Mouse (Mus musculus) hindbrain, embryonic 11.5 days (tissue): ENCODE data around the gene Mcat. TPM values are rescaled to one million over a fixed set of nuclear protein-coding genes. Genes with fewer than 3 reads are reported as not detected.

Experiments
- ATAC-seq: fragments of 200-750 bp; cut with Nextera tagmentation; 2 replicates; pipeline ENCODE4 v1.8.0; 2017; ENCODE audit warnings: mild to moderate bottlenecking, moderate TSS enrichment, moderate library complexity; ENCODE audit not compliant: low FRiP score
- DNase-seq: peaks from one replicate; pipeline ENCODE4 v3.0.0-alpha.2; 2015; ENCODE audit warnings: low spot score
- H3K27ac ChIP-seq: fragments of 300-500 bp; sonication (generic); 2 replicates; pipeline ENCODE4 v1.5.1; 2014; ENCODE audit warnings: mild to moderate bottlenecking, low read depth, low read length
- H3K27me3 ChIP-seq: fragments of 300-500 bp; sonication (generic); 2 replicates; pipeline ENCODE4 v1.6.1; 2014; ENCODE audit warnings: mild to moderate bottlenecking, low read length, moderate library complexity, mixed read lengths; ENCODE audit not compliant: control insufficient read depth, insufficient read depth
- H3K36me3 ChIP-seq: fragments of 300-500 bp; sonication (generic); 2 replicates; pipeline ENCODE4 v1.6.1; 2014; ENCODE audit warnings: mild to moderate bottlenecking, low read length, moderate library complexity, mixed read lengths; ENCODE audit not compliant: control insufficient read depth, insufficient read depth
- H3K4me1 ChIP-seq: fragments of 300-500 bp; sonication (generic); replicated peaks from 2 replicates; pipeline ENCODE4 v1.6.1; 2014; ENCODE audit warnings: low read length, mixed read lengths; ENCODE audit not compliant: control insufficient read depth, insufficient read depth
- H3K4me2 ChIP-seq: fragments of 300-500 bp; sonication (generic); replicated peaks from 2 replicates; pipeline ENCODE4 v1.6.1; 2014; ENCODE audit warnings: mild to moderate bottlenecking, low read depth, low read length
- H3K4me3 ChIP-seq: fragments of 300-500 bp; sonication (generic); 2 replicates; pipeline ENCODE4 v1.5.1; 2014; ENCODE audit warnings: low read depth, low read length
- H3K9ac ChIP-seq: fragments of 300-500 bp; sonication (generic); 2 replicates; pipeline ENCODE4 v1.6.1; 2014; ENCODE audit warnings: low read depth, low read length
- H3K9me3 ChIP-seq: fragments of 300-500 bp; sonication (generic); 2 replicates; pipeline ENCODE4 v1.6.1; 2016; ENCODE audit warnings: low read length; ENCODE audit not compliant: control insufficient read depth
- WGBS: fragments of 180-500 bp; shearing (Covaris S2); extraction: QIAGEN DNeasy Blood & Tissue Kit; methylation state at CpG from one replicate; pipeline ENCODE4 v1.1.7; 2014; 5-methylcytosine and 5-hydroxymethylcytosine counted together
- polyA plus RNA-seq: library from polyadenylated mRNA; unstranded; fragments of >200 nt; fragmentation: Nextera tagmentation; extraction: Ambion mirVana; gene quantifications from 2 replicates; pipeline ENCODE4 v1.2.1, GENCODE M21; 2014

The Mcat gene
- polyA plus RNA-seq = 38.9 and 39.0 TPM in 2 replicates

GRCm38 (mm10) chr15:83563327-83563856 lies at the start of gene Mcat, which contains the start of gene Tspo:
Gene Mcat (minus strand): TSS chr15:83563787.
Gene Tspo (plus strand): TSS chr15:83563592.
- peak within 1 kb of the TSS; percentile 40 for H3K4me3 ChIP-seq
- no peak for ATAC-seq
- H3K9ac ChIP-seq = peak within 1 kb of the TSS; percentile 56
- H3K9me3 ChIP-seq = no peaks in the 10 kb centered on the region
- WGBS = 3% methylated on average over 26 of the region's 28 CpGs
- no peak within 1 kb of the TSS for H3K27ac ChIP-seq
- 0 out of 2 replicates have a peak, but pooled peaks cover 6% of the 10 kb centered on the region for H3K4me1 ChIP-seq
- peak within 1 kb of the TSS; percentile 85 for H3K4me2 ChIP-seq
- peak; percentile 58 for DNase-seq
- H3K27me3 ChIP-seq = peaks cover 9% of the 10 kb centered on the region
- no peaks in the 10 kb centered on the region for H3K36me3 ChIP-seq

- Histone ChIP-seq H3K4me3 (no peak overlapping the region), H3K4me1 (no peaks in the 10 kb centered on the region), H3K4me2 (no peak overlapping the region), H3K27me3 (no peaks in the 10 kb centered on the region), H3K9ac (no peak overlapping the region), H3K36me3 (peaks cover 5% of the 10 kb centered on the region; the same call in 1 of the 2 replicates), H3K27ac (no peak overlapping the region), H3K9me3 (no peaks in the 10 kb centered on the region)
- ATAC-seq (no peak), DNase-seq (peak; percentile 78)
- WGBS = 53% methylated on average over 15 of the region's 15 CpGs
Measured at GRCm38 (mm10) chr15:83607115-83607802, 43.7 kb upstream of the Mcat start.

GRCm38 (mm10) chr15:83606700-83607099 lies 43.1 kb upstream of the Mcat start:
- Histone ChIP-seq H3K36me3 (peaks cover 5% of the 10 kb centered on the region; the same call in 1 of the 2 replicates), H3K4me1 (no peaks in the 10 kb centered on the region), H3K4me3 (no peak overlapping the region), H3K27me3 (no peaks in the 10 kb centered on the region), H3K4me2 (no peak overlapping the region), H3K9ac (no peak overlapping the region), H3K9me3 (no peaks in the 10 kb centered on the region), H3K27ac (no peak overlapping the region)
- ATAC-seq (no peak), DNase-seq (no peak)
- WGBS = 94% methylated on average over 8 of the region's 8 CpGs

GRCm38 (mm10) chr15:83606216-83606615 lies 42.6 kb upstream of the Mcat start:
- no peak for DNase-seq

GRCm38 (mm10) chr15:83603426-83603825 lies 39.8 kb upstream of the Mcat start:
- no peak overlapping the region for H3K4me3 ChIP-seq
- no peaks in the 10 kb centered on the region for H3K27me3 ChIP-seq
- H3K9me3 ChIP-seq = no peaks in the 10 kb centered on the region
- no peaks in the 10 kb centered on the region for H3K4me1 ChIP-seq
- peaks cover 5% of the 10 kb centered on the region; the same call in 1 of the 2 replicates for H3K36me3 ChIP-seq
- no peak overlapping the region for H3K9ac ChIP-seq
- 92% methylated on average over 7 of the region's 7 CpGs for WGBS
- H3K27ac ChIP-seq = no peak overlapping the region
- H3K4me2 ChIP-seq = no peak overlapping the region
- ATAC-seq (no peak), DNase-seq (peak; percentile 7)

More at GRCm38 (mm10) chr15:83606216-83606615, 42.6 kb upstream of the Mcat start:
- H3K27ac ChIP-seq = no peak overlapping the region
- ATAC-seq = no peak
- H3K4me2 ChIP-seq = no peak overlapping the region
- no peak overlapping the region for H3K9ac ChIP-seq
- no peaks in the 10 kb centered on the region for H3K9me3 ChIP-seq
- no peaks in the 10 kb centered on the region for H3K4me1 ChIP-seq
- H3K27me3 ChIP-seq = no peaks in the 10 kb centered on the region
- H3K4me3 ChIP-seq = no peak overlapping the region
- H3K36me3 ChIP-seq = peaks cover 5% of the 10 kb centered on the region; the same call in 1 of the 2 replicates
- 93% methylated on average over 11 of the region's 11 CpGs for WGBS

- Histone ChIP-seq H3K9ac (no peak overlapping the region), H3K27ac (no peak overlapping the region)
- ATAC-seq = no peak
Measured at GRCm38 (mm10) chr15:83603046-83603396, 39.4 kb upstream of the Mcat start.

GRCm38 (mm10) chr15:83602372-83603045 lies 38.9 kb upstream of the Mcat start:
- no peak overlapping the region for H3K9ac ChIP-seq
- no peak overlapping the region for H3K4me3 ChIP-seq
- ATAC-seq (no peak), DNase-seq (no peak)
- H3K27me3 ChIP-seq = no peaks in the 10 kb centered on the region
- peaks cover 5% of the 10 kb centered on the region; the same call in 1 of the 2 replicates for H3K36me3 ChIP-seq
- no peak overlapping the region for H3K27ac ChIP-seq
- H3K4me1 ChIP-seq = no peaks in the 10 kb centered on the region
- 84% methylated on average over 13 of the region's 13 CpGs for WGBS
- no peaks in the 10 kb centered on the region for H3K9me3 ChIP-seq
- H3K4me2 ChIP-seq = no peak overlapping the region

More at GRCm38 (mm10) chr15:83603046-83603396, 39.4 kb upstream of the Mcat start:
- H3K4me2 ChIP-seq = no peak overlapping the region
- no peaks in the 10 kb centered on the region for H3K9me3 ChIP-seq
- H3K4me3 ChIP-seq = no peak overlapping the region
- H3K27me3 ChIP-seq = no peaks in the 10 kb centered on the region
- H3K36me3 ChIP-seq = peaks cover 5% of the 10 kb centered on the region; the same call in 1 of the 2 replicates
- H3K4me1 ChIP-seq = no peaks in the 10 kb centered on the region
- 90% methylated on average over 1 of the region's 1 CpGs for WGBS
- no peak for DNase-seq

- Histone ChIP-seq H3K9ac (no peak overlapping the region), H3K4me2 (no peak overlapping the region), H3K4me3 (no peak overlapping the region), H3K27me3 (no peaks in the 10 kb centered on the region), H3K9me3 (no peaks in the 10 kb centered on the region), H3K27ac (no peak overlapping the region), H3K36me3 (no peaks in the 10 kb centered on the region), H3K4me1 (no peaks in the 10 kb centered on the region)
- DNase-seq (no peak), ATAC-seq (no peak)
- WGBS = 87% methylated on average over 4 of the region's 4 CpGs
Measured at GRCm38 (mm10) chr15:83601185-83601584, 37.6 kb upstream of the Mcat start.
